Mouse (Mus musculus): ENCODE results near the gene Entr1. TPM values are rescaled to one million over a fixed set of nuclear protein-coding genes. Genes with fewer than 3 reads are reported as not detected.
"Not testable (repeated sequence)": the region's sequence is repeated elsewhere in the genome, so short reads cannot be mapped to it uniquely, and the experiment has no call there.

Gene Entr1
- polyA plus RNA-seq, 1 experiment from 2014 or later: 127 TPM

GRCm38 (mm10) chr2:26408515-26409356 is 19.6 kb upstream of the Entr1 start, which contains the start of gene Inpp5e:
Inpp5e (minus strand) TSS chr2:26409203.
- Histone ChIP-seq H3K36me3 (replicated peaks) (peaks cover 67% of the 10 kb centered on the region), H3K9me3 (no peaks in the 10 kb centered on the region)
- WGBS: under 1% methylated on average over 57 of the region's 57 CpGs

GRCm38 (mm10) chr2:26403306-26403705 is 14.2 kb upstream of the Entr1 start:
- WGBS: 85% methylated on average over 8 of the region's 8 CpGs
- Histone ChIP-seq H3K4me3 (no peak overlapping the region), H3K36me3 (replicated peaks) (peaks cover 79% of the 10 kb centered on the region), H3K27ac (no peak overlapping the region), H3K4me1 (peaks cover 39% of the 10 kb centered on the region), H3K9me3 (no peaks in the 10 kb centered on the region), H3K27me3 (ENCODE audit: poor library complexity, severe bottlenecking) (no peaks in the 10 kb centered on the region)
- no peak for DNase-seq (ENCODE audit: extremely low spot score, low spot score)

More at GRCm38 (mm10) chr2:26408515-26409356, 19.6 kb upstream of the Entr1 start, which contains the start of gene Inpp5e:
- Histone ChIP-seq H3K27me3 (ENCODE audit: poor library complexity, severe bottlenecking) (no peaks in the 10 kb centered on the region), H3K27ac (peak within 1 kb of the TSS; percentile 95), H3K4me3 (peak within 1 kb of the TSS; percentile 96), H3K4me1 (peaks cover 49% of the 10 kb centered on the region)
- peak; percentile 98 for DNase-seq (ENCODE audit: extremely low spot score, low spot score)

- 92% methylated on average over 1 of the region's 1 CpGs for WGBS
- Histone ChIP-seq H3K4me3 (no peak overlapping the region), H3K36me3 (replicated peaks) (peaks cover 84% of the 10 kb centered on the region), H3K9me3 (no peaks in the 10 kb centered on the region), H3K27me3 (ENCODE audit: poor library complexity, severe bottlenecking) (no peaks in the 10 kb centered on the region), H3K27ac (no peak overlapping the region), H3K4me1 (peaks cover 28% of the 10 kb centered on the region)
- DNase-seq (ENCODE audit: extremely low spot score, low spot score): no peak
These were observed 13.1 kb upstream of the Entr1 start for GRCm38 (mm10) chr2:26402265-26402664.

- Histone ChIP-seq H3K36me3 (replicated peaks) (peaks cover 84% of the 10 kb centered on the region), H3K27ac (no peak overlapping the region), H3K4me3 (no peak overlapping the region), H3K4me1 (peaks cover 16% of the 10 kb centered on the region), H3K9me3 (no peaks in the 10 kb centered on the region), H3K27me3 (ENCODE audit: poor library complexity, severe bottlenecking) (no peaks in the 10 kb centered on the region)
- DNase-seq (ENCODE audit: extremely low spot score, low spot score): no peak
- WGBS: 92% methylated on average over 4 of the region's 4 CpGs
These were observed 11.9 kb upstream of the Entr1 start for GRCm38 (mm10) chr2:26401023-26401422.

- Histone ChIP-seq H3K9me3 (no peaks in the 10 kb centered on the region), H3K4me3 (no peak overlapping the region), H3K27me3 (ENCODE audit: poor library complexity, severe bottlenecking) (no peaks in the 10 kb centered on the region), H3K36me3 (replicated peaks) (peaks cover 85% of the 10 kb centered on the region), H3K4me1 (peaks cover 8% of the 10 kb centered on the region), H3K27ac (no peak overlapping the region)
- no peak for DNase-seq (ENCODE audit: extremely low spot score, low spot score)
- WGBS: 90% methylated on average over 5 of the region's 5 CpGs
These were observed 11.2 kb upstream of the Entr1 start for GRCm38 (mm10) chr2:26400296-26400695.

GRCm38 (mm10) chr2:26399647-26400046 is 10.5 kb upstream of the Entr1 start:
- no peak overlapping the region for H3K4me3 ChIP-seq
- no peak for DNase-seq (ENCODE audit: extremely low spot score, low spot score)
- no peaks in the 10 kb centered on the region for H3K9me3 ChIP-seq
- peaks cover 3% of the 10 kb centered on the region for H3K4me1 ChIP-seq
- H3K27me3 ChIP-seq (ENCODE audit: poor library complexity, severe bottlenecking): no peaks in the 10 kb centered on the region
- H3K36me3 ChIP-seq (replicated peaks): peaks cover 91% of the 10 kb centered on the region
- 95% methylated on average over 5 of the region's 5 CpGs for whole genome bisulfite sequencing
- H3K27ac ChIP-seq: no peak overlapping the region

- Histone ChIP-seq H3K36me3 (replicated peaks) (peaks cover 98% of the 10 kb centered on the region), H3K27me3 (ENCODE audit: poor library complexity, severe bottlenecking) (no peaks in the 10 kb centered on the region), H3K27ac (no peak overlapping the region), H3K4me1 (no peaks in the 10 kb centered on the region), H3K4me3 (no peak overlapping the region), H3K9me3 (no peaks in the 10 kb centered on the region)
- DNase-seq (ENCODE audit: extremely low spot score, low spot score): no peak
- WGBS: 95% methylated on average over 8 of the region's 8 CpGs
These were observed 9.9 kb upstream of the Entr1 start for GRCm38 (mm10) chr2:26398978-26399377.

- no peaks in the 10 kb centered on the region for H3K9me3 ChIP-seq
- peaks cover 76% of the 10 kb centered on the region for H3K36me3 ChIP-seq (replicated peaks)
- no peak for DNase-seq (ENCODE audit: extremely low spot score, low spot score)
- H3K4me3 ChIP-seq: no peak overlapping the region
- 92% methylated on average over 6 of the region's 6 CpGs for WGBS
- no peaks in the 10 kb centered on the region for H3K27me3 ChIP-seq (ENCODE audit: poor library complexity, severe bottlenecking)
- no peak overlapping the region for H3K27ac ChIP-seq
- peaks cover 30% of the 10 kb centered on the region for H3K4me1 ChIP-seq
These were observed 2.5 kb upstream of the Entr1 start for GRCm38 (mm10) chr2:26391617-26392016.

- H3K36me3 ChIP-seq (replicated peaks): peaks cover 76% of the 10 kb centered on the region
- H3K4me3 ChIP-seq: 0 out of 2 replicates have a peak overlapping the region, but pooled peaks have one; percentile 98
- no peaks in the 10 kb centered on the region for H3K27me3 ChIP-seq (ENCODE audit: poor library complexity, severe bottlenecking)
- WGBS: 86% methylated on average over 3 of the region's 3 CpGs
- DNase-seq (ENCODE audit: extremely low spot score, low spot score): no peak
- no peaks in the 10 kb centered on the region for H3K9me3 ChIP-seq
- H3K4me1 ChIP-seq: peaks cover 30% of the 10 kb centered on the region
- no peak overlapping the region for H3K27ac ChIP-seq
These were observed 1.8 kb upstream of the Entr1 start for GRCm38 (mm10) chr2:26390954-26391353.

- DNase-seq (ENCODE audit: extremely low spot score, low spot score): no peak
These were observed 398 bp downstream of the Entr1 start for GRCm38 (mm10) chr2:26388682-26389153.

GRCm38 (mm10) chr2:26387713-26388112 is 1.4 kb downstream of the Entr1 start:
- DNase-seq (ENCODE audit: extremely low spot score, low spot score): no peak
- peaks cover 30% of the 10 kb centered on the region for H3K4me1 ChIP-seq
- peaks cover 76% of the 10 kb centered on the region for H3K36me3 ChIP-seq (replicated peaks)
- no peak overlapping the region for H3K27ac ChIP-seq
- peak overlapping the region; percentile 98 for H3K4me3 ChIP-seq
- H3K27me3 ChIP-seq (ENCODE audit: poor library complexity, severe bottlenecking): no peaks in the 10 kb centered on the region
- 92% methylated on average over 3 of the region's 3 CpGs for WGBS
- no peaks in the 10 kb centered on the region for H3K9me3 ChIP-seq

More at GRCm38 (mm10) chr2:26388682-26389153, 398 bp downstream of the Entr1 start:
- peak overlapping the region; percentile 98 for H3K4me3 ChIP-seq
- WGBS: 1% methylated on average over 45 of the region's 45 CpGs
- peak overlapping the region; percentile 92 for H3K27ac ChIP-seq
- H3K27me3 ChIP-seq (ENCODE audit: poor library complexity, severe bottlenecking): no peaks in the 10 kb centered on the region
- H3K9me3 ChIP-seq: no peaks in the 10 kb centered on the region
- H3K36me3 ChIP-seq (replicated peaks): peaks cover 76% of the 10 kb centered on the region
- H3K4me1 ChIP-seq: peaks cover 30% of the 10 kb centered on the region

- Histone ChIP-seq H3K27ac (peak overlapping the region; percentile 78), H3K4me1 (peaks cover 20% of the 10 kb centered on the region), H3K36me3 (replicated peaks) (peaks cover 72% of the 10 kb centered on the region), H3K4me3 (peak overlapping the region; percentile 78)
- H3K9me3 ChIP-seq; DNase-seq (ENCODE audit: extremely low spot score, low spot score); H3K27me3 ChIP-seq (ENCODE audit: poor library complexity, severe bottlenecking): not testable (repeated sequence)
- WGBS: 33% methylated on average over 6 of the region's 6 CpGs
These were observed 8.2 kb downstream of the Entr1 start for GRCm38 (mm10) chr2:26380871-26381270.

GRCm38 (mm10) chr2:26380131-26380771 is 8.9 kb downstream of the Entr1 start, which contains the start of gene Snapc4:
Snapc4 (minus strand) TSS chr2:26380653.
- H3K4me3 ChIP-seq: peak within 1 kb of the TSS; percentile 78
- DNase-seq (ENCODE audit: extremely low spot score, low spot score): peak; percentile 84
- peaks cover 20% of the 10 kb centered on the region for H3K4me1 ChIP-seq
- WGBS: under 1% methylated on average over 38 of the region's 38 CpGs
- H3K27ac ChIP-seq: peak within 1 kb of the TSS; percentile 78
- peaks cover 72% of the 10 kb centered on the region for H3K36me3 ChIP-seq (replicated peaks)
- no peaks in the 10 kb centered on the region for H3K9me3 ChIP-seq
- H3K27me3 ChIP-seq (ENCODE audit: poor library complexity, severe bottlenecking): no peaks in the 10 kb centered on the region

Measured in forebrain, embryonic 10.5 days (tissue).